Mouse (Mus musculus) liver, embryonic 13.5 days (tissue): ENCODE measurements around the gene Spin1. TPM values are rescaled to one million over a fixed set of nuclear protein-coding genes. Genes with fewer than 3 reads are reported as not detected.
A peak's percentile ranks its signal among the peaks of the same experiment; 100 is the strongest.
"Not testable (repeated sequence)": the region's sequence is repeated elsewhere in the genome, so short reads cannot be mapped to it uniquely, and the experiment has no call there.

ENCODE experiments used
- ATAC-seq: fragments of 200-750 bp; cut with Nextera tagmentation; 2 replicates; pipeline ENCODE4 v1.8.0; 2017; ENCODE audit warnings: low read depth, mild to moderate bottlenecking, moderate number of reproducible peaks, moderate library complexity
- DNase-seq: peaks from one replicate; pipeline ENCODE4 v3.0.0; 2022
- H3K27ac ChIP-seq: fragments of 300-500 bp; sonication (generic); 2 replicates; pipeline ENCODE4 v1.5.1; 2015; ENCODE audit warnings: moderate library complexity, mild to moderate bottlenecking, inconsistent platforms
- H3K27me3 ChIP-seq: fragments of 300-500 bp; sonication (generic); 2 replicates; pipeline ENCODE4 v1.6.1; 2015; ENCODE audit warnings: mild to moderate bottlenecking, inconsistent platforms
- H3K36me3 ChIP-seq: fragments of 300-500 bp; sonication (generic); 2 replicates; pipeline ENCODE4 v1.6.1; 2015; ENCODE audit warnings: mild to moderate bottlenecking, inconsistent platforms
- H3K4me1 ChIP-seq: fragments of 300-500 bp; sonication (generic); replicated peaks from 2 replicates; pipeline ENCODE4 v1.6.1; 2015; ENCODE audit warnings: inconsistent platforms
- H3K4me2 ChIP-seq: fragments of 300-500 bp; sonication (generic); 2 replicates; pipeline ENCODE4 v1.6.1; 2015; ENCODE audit warnings: inconsistent platforms, mild to moderate bottlenecking, moderate library complexity
- H3K4me3 ChIP-seq: fragments of 300-500 bp; sonication (generic); replicated peaks from 2 replicates; pipeline ENCODE4 v1.5.1; 2015; ENCODE audit warnings: mild to moderate bottlenecking, inconsistent platforms
- H3K9ac ChIP-seq: fragments of 300-500 bp; sonication (generic); 2 replicates; pipeline ENCODE4 v1.6.1; 2015; ENCODE audit warnings: mild to moderate bottlenecking, inconsistent platforms
- H3K9me3 ChIP-seq: fragments of 300-500 bp; sonication (generic); replicated peaks from 2 replicates; pipeline ENCODE4 v1.6.1; 2016; ENCODE audit warnings: inconsistent platforms
- WGBS: fragments of 180-500 bp; shearing (Covaris S2); methylation state at CpG from one replicate; pipeline ENCODE4 v1.1.7; 2015; ENCODE audit not compliant: insufficient replicate concordance; 5-methylcytosine and 5-hydroxymethylcytosine counted together
- polyA plus RNA-seq: library from polyadenylated mRNA; unstranded; fragments of >200 nt; fragmentation: Nextera tagmentation; extraction: Ambion mirVana; gene quantifications from 2 replicates; pipeline ENCODE4 v1.2.1, GENCODE M21; 2015

Spin1 gene
- polyA plus RNA-seq, 1 experiment from 2014 or later: 10.7 TPM

GRCm38 (mm10) chr13:51096644-51097043 is 4.0 kb upstream of the Spin1 start:
- Histone ChIP-seq H3K27me3 (peaks cover 17% of the 10 kb centered on the region), H3K9ac (no peak overlapping the region), H3K4me3 (no peak overlapping the region), H3K4me2 (no peak overlapping the region), H3K36me3 (no peaks in the 10 kb centered on the region), H3K27ac (no peak overlapping the region), H3K4me1 (peaks cover 13% of the 10 kb centered on the region), H3K9me3 (no peaks in the 10 kb centered on the region)
- WGBS: 69% methylated on average over 6 of the region's 6 CpGs
- ATAC-seq (no peak), DNase-seq (no peak)

DNA sequence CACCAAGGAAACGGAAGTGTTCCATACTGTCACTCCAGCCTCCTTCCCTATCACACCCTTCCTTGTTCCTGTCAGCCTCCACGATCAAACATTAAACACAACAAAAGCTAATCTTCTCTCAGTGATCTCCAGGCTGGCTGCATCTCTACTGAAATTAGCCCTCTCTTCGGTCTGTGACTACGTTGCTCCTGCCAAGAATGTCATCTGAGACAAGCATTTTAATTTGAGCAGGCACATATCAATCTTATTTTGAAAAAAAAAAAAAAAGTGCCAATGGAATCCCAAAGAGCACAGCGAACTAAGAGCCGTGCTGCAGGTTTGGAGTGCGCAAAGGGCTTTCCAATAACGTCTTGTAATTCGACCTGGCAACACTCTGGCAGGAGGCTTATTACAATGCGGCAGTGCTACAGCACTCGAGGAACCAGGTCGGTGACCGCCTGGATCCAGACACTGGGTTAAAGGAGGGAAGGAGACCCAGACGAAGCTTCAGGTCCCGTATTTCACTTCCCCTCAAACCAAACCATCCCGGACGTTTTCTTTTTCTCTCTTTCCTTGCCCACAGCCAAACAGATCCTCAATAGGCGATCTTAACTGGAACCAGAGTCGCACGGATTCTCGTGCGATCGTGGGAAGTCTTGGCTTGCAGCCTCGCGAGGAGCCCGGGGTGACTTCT is 984 bp upstream of the Spin1 start:
- no peak for ATAC-seq
- H3K4me1 ChIP-seq: peaks cover 28% of the 10 kb centered on the region
- no peak for DNase-seq
- H3K27me3 ChIP-seq: peaks cover 17% of the 10 kb centered on the region
- WGBS: 11% methylated on average over 26 of the region's 26 CpGs
- no peaks in the 10 kb centered on the region for H3K9me3 ChIP-seq
- no peak overlapping the region for H3K27ac ChIP-seq
- peak overlapping the region; percentile 81 for H3K4me3 ChIP-seq
- peak overlapping the region; percentile 89 for H3K4me2 ChIP-seq
- H3K36me3 ChIP-seq: peaks cover 8% of the 10 kb centered on the region; the same call in 1 of the 2 replicates
- H3K9ac ChIP-seq: peak overlapping the region; percentile 66

GRCm38 (mm10) chr13:51101016-51101776 is 516 bp downstream of the Spin1 start:
- DNase-seq (peak; percentile 9), ATAC-seq (peak; percentile 83)
- H3K4me1 ChIP-seq: peaks cover 28% of the 10 kb centered on the region

GRCm38 (mm10) chr13:51101777-51102132 is 1.1 kb downstream of the Spin1 start:
- 29% methylated on average over 11 of the region's 11 CpGs for WGBS
- Histone ChIP-seq H3K27me3 (peaks cover 17% of the 10 kb centered on the region), H3K36me3 (peaks cover 8% of the 10 kb centered on the region; the same call in 1 of the 2 replicates), H3K9me3 (no peaks in the 10 kb centered on the region), H3K4me3 (peak overlapping the region; percentile 81), H3K4me2 (peak overlapping the region; percentile 89), H3K4me1 (peaks cover 28% of the 10 kb centered on the region), H3K27ac (no peak overlapping the region), H3K9ac (peak overlapping the region; percentile 84)
- DNase-seq (no peak), ATAC-seq (no peak)

More at GRCm38 (mm10) chr13:51101016-51101776, 516 bp downstream of the Spin1 start:
- Histone ChIP-seq H3K36me3 (peaks cover 8% of the 10 kb centered on the region; the same call in 1 of the 2 replicates), H3K9ac (peak overlapping the region; percentile 84), H3K4me2 (peak overlapping the region; percentile 89), H3K9me3 (no peaks in the 10 kb centered on the region), H3K27ac (peak overlapping the region; percentile 71), H3K27me3 (peaks cover 17% of the 10 kb centered on the region), H3K4me3 (peak overlapping the region; percentile 81)
- 1% methylated on average over 70 of the region's 89 CpGs for WGBS

GRCm38 (mm10) chr13:51103111-51103725 is 2.5 kb downstream of the Spin1 start:
- Histone ChIP-seq H3K4me3 (no peak overlapping the region), H3K4me2 (no peak overlapping the region), H3K27me3 (peaks cover 17% of the 10 kb centered on the region), H3K36me3 (peaks cover 8% of the 10 kb centered on the region; the same call in 1 of the 2 replicates), H3K9me3 (no peaks in the 10 kb centered on the region), H3K9ac (no peak overlapping the region), H3K27ac (no peak overlapping the region), H3K4me1 (peaks cover 28% of the 10 kb centered on the region)
- no peak for ATAC-seq
- 85% methylated on average over 9 of the region's 9 CpGs for WGBS
- no peak for DNase-seq

- Histone ChIP-seq H3K27ac (no peak overlapping the region), H3K9ac (no peak overlapping the region), H3K4me2 (no peak overlapping the region), H3K4me3 (no peak overlapping the region), H3K9me3 (no peaks in the 10 kb centered on the region; the same call in 1 of the 2 replicates), H3K4me1 (peaks cover 28% of the 10 kb centered on the region), H3K27me3 (peaks cover 10% of the 10 kb centered on the region), H3K36me3 (peaks cover 8% of the 10 kb centered on the region; the same call in 1 of the 2 replicates)
- DNase-seq (no peak), ATAC-seq (no peak)
- 78% methylated on average over 9 of the region's 9 CpGs for WGBS
Observed at GRCm38 (mm10) chr13:51103861-51104650, 3.4 kb downstream of the Spin1 start.

DNA sequence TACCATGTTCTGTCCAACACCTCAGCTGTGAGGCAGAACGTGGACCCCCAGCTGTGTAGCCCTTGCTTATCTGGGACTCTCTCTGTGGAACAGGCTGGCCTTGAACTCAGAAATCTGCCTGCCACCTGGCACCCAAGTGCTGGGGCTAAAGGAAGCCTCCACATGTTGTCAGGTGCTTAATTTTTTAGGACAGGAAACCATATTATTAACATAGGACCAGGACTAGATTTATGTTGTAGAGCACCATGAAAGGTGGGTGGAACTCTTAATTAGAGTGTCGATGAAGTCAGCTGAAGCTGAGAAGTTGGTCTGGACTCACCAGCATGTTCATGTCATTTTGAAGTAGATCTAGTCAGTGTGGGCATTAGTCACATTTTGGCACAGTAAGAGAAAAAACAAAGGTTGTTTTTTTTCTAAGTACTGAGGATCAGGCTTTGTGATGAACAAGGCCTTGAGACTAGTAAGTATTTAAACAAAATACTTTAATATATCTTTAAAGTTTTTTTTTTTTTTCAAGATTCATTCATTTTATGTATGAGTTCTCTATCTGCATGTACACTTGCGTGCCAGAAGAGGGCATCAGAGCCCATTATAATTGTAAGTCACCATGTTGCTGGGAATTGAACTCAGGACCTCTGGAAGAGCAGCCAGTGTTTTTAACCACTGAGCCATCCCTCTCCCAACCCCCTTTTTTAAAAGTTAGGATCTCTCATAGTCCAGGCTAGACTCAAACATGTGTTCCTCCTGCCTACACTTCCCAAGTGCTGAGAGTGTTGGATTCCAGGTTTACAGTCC is 5.4 kb downstream of the Spin1 start:
- ATAC-seq (no peak), DNase-seq (no peak)
- peaks cover 17% of the 10 kb centered on the region for H3K36me3 ChIP-seq

DNA sequence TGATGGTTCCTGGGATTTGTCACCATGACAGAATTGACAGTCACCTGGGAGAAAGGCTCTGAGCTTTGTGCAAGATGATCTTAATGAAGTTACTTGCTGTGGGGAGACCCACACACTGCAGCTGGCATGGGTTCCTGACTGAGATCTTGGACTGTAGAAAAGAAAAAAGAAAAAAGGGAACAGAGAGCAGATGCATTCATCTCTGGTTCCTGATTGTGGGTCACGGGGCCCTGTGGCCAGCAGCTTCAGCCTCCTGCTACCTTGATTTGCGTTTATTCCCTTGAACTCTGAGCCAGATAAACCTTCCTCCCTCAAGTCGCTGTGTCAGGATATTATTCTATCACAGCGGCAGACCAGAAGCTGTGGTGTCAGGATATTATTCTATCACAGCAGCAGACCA is 6.1 kb downstream of the Spin1 start:
- H3K27me3 ChIP-seq: no peaks in the 10 kb centered on the region
- peaks cover 14% of the 10 kb centered on the region for H3K4me1 ChIP-seq
- peaks cover 23% of the 10 kb centered on the region for H3K36me3 ChIP-seq
- DNase-seq: no peak
- H3K4me2 ChIP-seq: no peak overlapping the region
- 66% methylated on average over 4 of the region's 4 CpGs for WGBS
- no peak overlapping the region for H3K27ac ChIP-seq
- H3K9ac ChIP-seq: no peak overlapping the region
- ATAC-seq: no peak
- H3K4me3 ChIP-seq: no peak overlapping the region
- no peaks in the 10 kb centered on the region; the same call in 1 of the 2 replicates for H3K9me3 ChIP-seq

More for the DNA sequence above, 5.4 kb downstream of the Spin1 start:
- no peak overlapping the region for H3K27ac ChIP-seq
- no peaks in the 10 kb centered on the region for H3K27me3 ChIP-seq
- WGBS: 68% methylated on average over 3 of the region's 3 CpGs
- no peak overlapping the region for H3K9ac ChIP-seq
- peaks cover 16% of the 10 kb centered on the region for H3K4me1 ChIP-seq
- no peak overlapping the region for H3K4me3 ChIP-seq
- H3K4me2 ChIP-seq: no peak overlapping the region
- H3K9me3 ChIP-seq: no peaks in the 10 kb centered on the region; the same call in 1 of the 2 replicates

DNA sequence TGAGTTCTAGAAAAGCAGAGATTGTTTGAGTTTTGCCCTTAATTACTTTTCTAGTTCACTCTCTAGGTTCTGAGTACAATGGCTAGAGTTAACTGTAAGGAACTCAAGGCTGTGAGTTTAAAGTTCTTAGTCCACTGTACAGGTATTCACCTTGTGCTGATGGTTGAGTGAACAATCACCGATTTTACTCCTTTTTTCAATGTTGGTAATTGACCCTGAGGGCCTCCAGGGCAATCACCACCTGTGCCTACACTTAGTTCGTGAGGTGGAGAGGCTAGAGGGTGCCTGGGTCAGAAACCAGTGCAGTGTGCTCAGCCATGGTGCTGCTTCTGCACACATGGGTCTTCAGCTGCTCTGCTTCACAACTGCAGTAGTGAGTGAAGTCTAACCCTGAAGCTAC is 8.8 kb downstream of the Spin1 start:
- H3K9ac ChIP-seq: no peak overlapping the region
- peaks cover 27% of the 10 kb centered on the region for H3K36me3 ChIP-seq

DNA sequence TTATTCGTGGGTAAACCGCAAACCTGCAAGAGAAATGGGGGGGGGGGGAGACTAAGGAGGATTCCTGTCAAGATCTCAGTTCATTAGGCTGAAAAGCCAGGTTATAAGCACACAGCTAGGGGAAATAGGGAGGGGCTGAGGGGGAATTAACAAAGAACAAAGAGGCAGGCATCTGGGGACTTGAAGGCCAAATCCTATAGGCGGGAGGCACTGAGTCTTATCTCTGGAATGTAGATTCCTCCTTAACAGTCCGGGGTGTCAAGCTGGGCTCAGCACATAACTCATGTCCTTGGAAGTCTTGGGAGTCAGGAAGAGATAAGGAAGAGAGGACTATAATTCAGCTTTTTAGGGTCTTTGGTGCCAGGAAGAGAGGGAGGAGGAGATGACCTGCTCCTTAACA is 13.7 kb downstream of the Spin1 start:
- 42% methylated on average over 4 of the region's 4 CpGs for WGBS
- H3K4me1 ChIP-seq: peaks cover 19% of the 10 kb centered on the region
- DNase-seq: not testable (repeated sequence)

More for the DNA sequence above, 8.8 kb downstream of the Spin1 start:
- H3K27me3 ChIP-seq: no peaks in the 10 kb centered on the region
- no peak for DNase-seq
- no peaks in the 10 kb centered on the region; the same call in 1 of the 2 replicates for H3K9me3 ChIP-seq
- no peaks in the 10 kb centered on the region for H3K4me1 ChIP-seq
- H3K4me3 ChIP-seq: no peak overlapping the region
- no peak for ATAC-seq
- 68% methylated on average over 2 of the region's 2 CpGs for WGBS
- no peak overlapping the region for H3K4me2 ChIP-seq
- H3K27ac ChIP-seq: no peak overlapping the region

More for the DNA sequence above, 13.7 kb downstream of the Spin1 start:
- H3K27ac ChIP-seq, H3K27me3 ChIP-seq, H3K4me2 ChIP-seq, H3K9me3 ChIP-seq, ATAC-seq, H3K4me3 ChIP-seq, H3K9ac ChIP-seq: not testable (repeated sequence)
- peaks cover 27% of the 10 kb centered on the region for H3K36me3 ChIP-seq
